Mouse (Mus musculus) left cerebral cortex, adult 11 months (tissue): ENCODE data around the gene Slc39a5.

Experiments
- DNase-seq: peaks from one replicate; pipeline ENCODE4 v3.0.0; 2022; ENCODE audit warnings: low spot score

Slc39a5 gene

GRCm38 (mm10) chr10:128376099-128376454 lies 25.0 kb downstream of the Slc39a5 start:
- DNase-seq, result no peak

- DNase-seq, result no peak
These were observed 26.6 kb downstream of the Slc39a5 start for GRCm38 (mm10) chr10:128374393-128374792.

- DNase-seq, result no peak
These were observed 27.9 kb downstream of the Slc39a5 start for GRCm38 (mm10) chr10:128372989-128373748.

GRCm38 (mm10) chr10:128372142-128372541 lies 28.9 kb downstream of the Slc39a5 start:
- no peak for DNase-seq

GRCm38 (mm10) chr10:128370601-128371000 lies 30.4 kb downstream of the Slc39a5 start:
- DNase-seq, result no peak

- no peak for DNase-seq
These were observed 31.0 kb downstream of the Slc39a5 start for GRCm38 (mm10) chr10:128370021-128370420.

GRCm38 (mm10) chr10:128369599-128369998 lies 31.4 kb downstream of the Slc39a5 start:
- no peak for DNase-seq

- DNase-seq, result no peak
These were observed 31.8 kb downstream of the Slc39a5 start for GRCm38 (mm10) chr10:128369218-128369543.

- peak; percentile 91 for DNase-seq
These were observed 32.4 kb downstream of the Slc39a5 start, which contains the start of gene Coq10a for GRCm38 (mm10) chr10:128368402-128369217. TSS of gene Coq10a (minus strand) at chr10:128368997.

GRCm38 (mm10) chr10:128367899-128368401 lies 33.1 kb downstream of the Slc39a5 start:
- DNase-seq, result no peak

GRCm38 (mm10) chr10:128362568-128362967 lies 38.5 kb downstream of the Slc39a5 start:
- DNase-seq, result no peak

- DNase-seq, result no peak
These were observed 39.2 kb downstream of the Slc39a5 start for GRCm38 (mm10) chr10:128361836-128362235.

- no peak for DNase-seq
These were observed 41.8 kb downstream of the Slc39a5 start for GRCm38 (mm10) chr10:128359226-128359625.

GRCm38 (mm10) chr10:128358796-128359195 lies 42.2 kb downstream of the Slc39a5 start:
- DNase-seq, result no peak

GRCm38 (mm10) chr10:128347541-128347940 lies 53.5 kb downstream of the Slc39a5 start:
- no peak for DNase-seq
